Mouse (Mus musculus) liver, postnatal 0 days (tissue): ENCODE results near the gene Zdhhc18. TPM values are rescaled to one million over a fixed set of nuclear protein-coding genes. Genes with fewer than 3 reads are reported as not detected.
A peak's percentile ranks its signal among the peaks of the same experiment; 100 is the strongest.

Source experiments
- ATAC-seq: fragments of 200-750 bp; cut with Nextera tagmentation; 2 replicates; pipeline ENCODE4 v1.8.0; 2017; ENCODE audit warnings: mild to moderate bottlenecking, moderate library complexity
- DNase-seq: peaks from one replicate; pipeline ENCODE4 v3.0.0-alpha.2; 2016
- H3K27ac ChIP-seq: fragments of 300-500 bp; sonication (generic); 2 replicates; pipeline ENCODE4 v1.5.1; 2014; ENCODE audit warnings: antibody characterized with exemption, moderate library complexity, mild to moderate bottlenecking, low read depth
- H3K27me3 ChIP-seq: fragments of 300-500 bp; sonication (generic); 2 replicates; pipeline ENCODE4 v1.6.1; 2014; ENCODE audit warnings: low read length, control low read depth, mixed read lengths; ENCODE audit not compliant: insufficient read depth
- H3K36me3 ChIP-seq: fragments of 300-500 bp; sonication (generic); replicated peaks from 2 replicates; pipeline ENCODE4 v1.6.1; 2014; ENCODE audit warnings: mild to moderate bottlenecking, control low read depth, low read length, moderate library complexity, mixed read lengths; ENCODE audit not compliant: insufficient read depth
- H3K4me1 ChIP-seq: fragments of 300-500 bp; sonication (generic); 2 replicates; pipeline ENCODE4 v1.6.1; 2014; ENCODE audit warnings: antibody characterized with exemption, mild to moderate bottlenecking, control low read depth; ENCODE audit not compliant: insufficient read depth
- H3K4me2 ChIP-seq: fragments of 300-500 bp; sonication (generic); 2 replicates; pipeline ENCODE4 v1.6.1; 2014; ENCODE audit warnings: low read depth, mild to moderate bottlenecking, low read length, moderate library complexity, mixed read lengths
- H3K4me3 ChIP-seq: fragments of 300-500 bp; sonication (generic); 2 replicates; pipeline ENCODE4 v1.5.1; 2014; ENCODE audit warnings: low read depth, low read length
- H3K9ac ChIP-seq: fragments of 300-500 bp; sonication (generic); replicated peaks from 2 replicates; pipeline ENCODE4 v1.6.1; 2014; ENCODE audit warnings: mild to moderate bottlenecking, moderate library complexity
- H3K9me3 ChIP-seq: fragments of 300-500 bp; sonication (generic); 2 replicates; pipeline ENCODE4 v1.6.1; 2016; ENCODE audit warnings: mild to moderate bottlenecking, control low read depth, low read length, mixed read lengths
- CTCF ChIP-seq: sonication (generic); IDR thresholded peaks from 2 replicates; pipeline ENCODE4 v1.5.1; 2016; ENCODE audit warnings: antibody characterized with exemption, low read depth
- EP300 ChIP-seq: IDR thresholded peaks from 2 replicates; pipeline ENCODE4 v1.6.1; 2016; ENCODE audit warnings: antibody characterized with exemption, low read depth, mild to moderate bottlenecking
- WGBS: fragments of 180-500 bp; shearing (Covaris S2); extraction: QIAGEN DNeasy Blood & Tissue Kit; methylation state at CpG from one replicate; pipeline ENCODE4 v1.1.7; 2014; ENCODE audit not compliant: insufficient replicate concordance; 5-methylcytosine and 5-hydroxymethylcytosine counted together
- polyA plus RNA-seq: library from polyadenylated mRNA; unstranded; fragments of >200 nt; fragmentation: Nextera tagmentation; extraction: Ambion mirVana; gene quantifications from 2 replicates; pipeline ENCODE4 v1.2.1, GENCODE M21; 2015

Gene Zdhhc18
- polyA plus RNA-seq, 1 experiment from 2014 or later: 2.6 TPM

DNA sequence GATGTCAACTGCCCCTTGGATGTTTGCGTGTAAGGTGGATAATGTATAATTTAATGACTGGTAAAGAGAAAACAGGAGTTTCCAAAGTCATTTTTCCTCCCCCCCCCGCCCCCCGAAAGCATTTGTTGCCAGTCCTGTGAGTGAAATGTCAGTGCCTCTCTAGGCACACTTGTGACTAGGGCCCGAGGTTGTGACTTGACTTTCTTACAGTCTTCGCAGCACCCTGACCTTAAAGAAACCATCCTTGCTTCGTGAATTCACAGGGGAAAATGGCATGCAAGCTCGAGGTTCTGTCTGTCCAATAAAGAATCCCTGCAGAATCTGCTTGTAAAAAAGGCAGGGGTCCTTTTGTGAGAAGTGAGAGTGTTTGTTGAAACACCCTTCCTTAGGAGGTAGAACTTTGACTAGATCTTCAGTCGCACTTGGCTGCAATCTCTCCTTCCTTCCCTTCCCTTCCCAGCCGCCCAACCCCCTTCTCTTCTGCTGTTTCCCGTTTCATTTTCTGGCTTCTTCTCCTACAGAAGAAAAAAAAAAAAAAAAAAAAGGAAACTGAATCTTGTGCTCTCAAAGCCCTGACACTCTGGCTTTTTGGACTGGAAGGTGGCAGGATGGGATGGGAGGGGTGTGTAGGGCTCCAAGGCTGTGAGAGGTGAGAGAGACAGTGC, 23.8 kb upstream of the Zdhhc18 start:
- H3K4me1 ChIP-seq: peaks cover 51% of the 10 kb centered on the region
- WGBS: 12% methylated on average over 10 of the region's 10 CpGs

DNA sequence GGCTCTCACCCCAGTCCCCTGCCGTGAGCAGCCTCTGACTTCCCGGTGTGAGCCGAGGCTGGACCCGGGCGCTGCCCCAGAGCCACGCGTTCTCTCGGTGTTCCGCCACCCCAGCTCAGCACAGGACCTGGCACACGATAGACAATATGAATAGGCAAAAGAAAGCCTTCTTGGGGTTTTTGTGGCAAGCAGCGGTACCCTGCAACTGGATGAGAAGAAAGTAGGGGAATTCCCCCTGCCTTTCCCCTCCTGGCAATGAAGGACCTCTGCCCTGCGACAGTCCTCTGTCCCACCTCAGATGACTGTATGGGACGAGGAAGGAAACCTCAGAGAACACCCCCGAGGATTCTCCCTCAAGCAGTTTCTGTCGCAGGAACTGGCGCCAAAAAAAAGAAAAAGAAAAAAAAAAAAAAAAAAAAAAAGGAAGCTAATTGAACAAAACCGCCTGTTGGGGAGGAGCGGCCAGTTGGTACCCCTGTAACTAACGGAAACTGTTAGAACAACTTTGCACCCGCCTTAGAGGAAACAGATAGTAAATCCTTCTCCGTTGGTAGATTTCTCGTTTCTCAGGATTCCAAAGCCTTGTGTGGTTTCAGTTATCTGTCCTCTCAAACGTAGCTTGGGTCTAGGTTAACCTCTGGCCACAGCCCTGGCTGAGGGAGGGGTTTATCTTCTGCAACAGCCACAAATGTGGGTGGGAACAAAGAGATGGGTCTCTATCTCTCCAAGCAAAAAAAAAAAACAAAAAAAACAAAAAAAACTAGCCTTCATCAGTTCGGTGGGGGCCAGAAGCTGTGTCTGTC, 23.1 kb upstream of the Zdhhc18 start:
- Histone ChIP-seq H3K9ac (peak overlapping the region; percentile 92), H3K4me2 (peak overlapping the region; percentile 95), H3K27ac (peak overlapping the region; percentile 100), H3K4me1 (peaks cover 51% of the 10 kb centered on the region), H3K27me3 (no peaks in the 10 kb centered on the region), H3K4me3 (peak overlapping the region; percentile 78), H3K9me3 (no peaks in the 10 kb centered on the region), H3K36me3 (peaks cover 14% of the 10 kb centered on the region)
- WGBS: under 1% methylated on average over 24 of the region's 24 CpGs
- TF ChIP-seq EP300: peak; percentile 85
- no peak for TF ChIP-seq CTCF
- peak; percentile 32 for ATAC-seq
- peak; percentile 52 for DNase-seq

More for the DNA sequence above, 23.8 kb upstream of the Zdhhc18 start:
- Histone ChIP-seq H3K4me3 (peak overlapping the region; percentile 78), H3K27me3 (no peaks in the 10 kb centered on the region), H3K4me2 (peak overlapping the region; percentile 95), H3K9ac (peak overlapping the region; percentile 92), H3K9me3 (no peaks in the 10 kb centered on the region), H3K36me3 (peaks cover 12% of the 10 kb centered on the region; the same call in 1 of the 2 replicates), H3K27ac (peak overlapping the region; percentile 100)
- TF ChIP-seq EP300 (no peak), CTCF (no peak)
- no peak for ATAC-seq
- peak; percentile 49 for DNase-seq

DNA sequence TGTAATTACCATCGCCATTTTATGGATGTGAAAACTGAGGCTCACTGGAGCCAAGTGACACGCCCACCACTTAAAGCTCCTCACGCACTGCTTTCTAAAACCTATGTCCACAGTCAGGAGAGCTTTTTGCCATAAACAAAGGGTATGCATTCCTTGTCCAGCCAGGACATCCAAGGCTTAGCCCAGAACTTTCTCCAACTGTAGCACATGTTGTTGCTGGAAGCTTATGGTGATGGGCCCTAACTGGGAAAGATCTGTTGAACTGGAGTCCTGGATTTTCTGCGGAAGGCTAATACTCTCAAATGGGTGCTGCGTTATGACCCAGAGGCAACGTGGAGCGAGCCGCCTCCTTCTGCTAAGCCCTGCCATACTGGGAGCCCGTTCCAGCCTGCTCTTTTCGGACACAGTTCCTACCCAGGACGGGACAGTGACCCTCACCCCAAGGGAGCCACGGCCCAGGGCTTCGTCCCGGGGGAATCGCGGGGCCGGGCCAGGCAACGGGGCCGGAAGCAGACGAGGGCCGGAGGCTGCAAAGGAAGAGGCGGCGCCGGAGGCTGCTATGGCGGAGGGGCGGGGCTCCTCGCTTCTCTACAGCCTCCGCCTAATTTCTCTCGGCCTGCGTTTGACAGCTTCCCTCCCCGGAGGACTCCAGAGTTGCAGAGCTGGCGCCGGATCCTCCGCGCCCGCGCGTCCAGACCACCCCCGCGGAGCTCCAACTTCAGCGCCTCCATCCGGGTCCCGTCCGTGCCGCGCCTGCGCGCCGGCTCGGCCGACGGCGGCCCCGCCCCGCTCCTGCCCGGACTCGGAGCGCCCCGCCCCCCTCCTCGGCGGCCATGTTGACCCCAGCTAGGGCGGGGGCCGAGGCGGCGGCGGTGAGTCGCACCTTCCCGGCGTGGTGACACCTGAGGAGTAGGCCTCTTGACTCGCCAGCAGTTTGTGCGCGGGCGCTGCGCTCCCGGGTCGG, 22.2 kb upstream of the Zdhhc18 start, which contains the start of gene Pigv:
Gene Pigv (minus strand): TSS at position 767 of the 964 bp plus-strand sequence.
- TF ChIP-seq EP300: no peak
- peak; percentile 13; the same call in 1 of the 2 replicates for TF ChIP-seq CTCF
- WGBS: under 1% methylated on average over 48 of the region's 76 CpGs
- H3K9ac ChIP-seq: peak within 1 kb of the TSS; percentile 92
- ATAC-seq (peak; percentile 86), DNase-seq (peak; percentile 96)
- H3K27ac ChIP-seq: peak within 1 kb of the TSS; percentile 100
- H3K9me3 ChIP-seq: no peaks in the 10 kb centered on the region
- H3K36me3 ChIP-seq: peaks cover 21% of the 10 kb centered on the region
- H3K4me3 ChIP-seq: peak within 1 kb of the TSS; percentile 78
- peak within 1 kb of the TSS; percentile 95 for H3K4me2 ChIP-seq
- peaks cover 51% of the 10 kb centered on the region for H3K4me1 ChIP-seq
- no peaks in the 10 kb centered on the region for H3K27me3 ChIP-seq

DNA sequence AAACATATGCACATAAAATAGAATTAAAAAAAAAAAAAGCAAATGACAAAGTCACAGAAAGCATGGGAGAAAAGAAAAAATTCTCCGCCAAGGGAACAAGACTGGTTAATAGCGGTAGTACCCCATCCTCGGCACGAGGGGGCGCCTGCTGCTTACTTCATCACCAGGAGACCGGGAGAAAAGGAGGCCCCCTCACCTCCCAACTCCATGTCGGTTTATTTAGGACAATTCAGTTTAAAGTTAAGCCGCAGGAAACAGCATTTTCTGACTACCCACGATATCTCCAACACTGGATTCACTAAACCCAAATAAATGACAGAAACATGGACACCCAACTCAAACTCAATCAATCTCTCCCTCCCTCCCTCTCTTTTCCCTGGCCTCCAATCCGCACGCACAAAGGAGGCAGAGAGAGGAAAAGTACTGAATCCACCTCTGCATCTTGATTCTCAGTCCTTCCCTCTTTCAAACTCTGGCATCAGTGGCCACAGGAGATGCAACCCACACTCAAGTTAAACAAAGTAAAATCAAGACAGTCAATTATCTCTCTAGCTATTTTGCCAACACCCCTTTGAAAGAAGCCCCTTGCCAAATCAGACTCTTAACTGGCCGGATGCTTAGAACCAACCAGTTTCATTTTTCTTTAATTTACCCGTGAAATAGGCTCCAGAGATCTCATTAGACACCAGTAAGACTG, 21.4 kb upstream of the Zdhhc18 start:
- WGBS: 3% methylated on average over 13 of the region's 13 CpGs
- Histone ChIP-seq H3K36me3 (peaks cover 21% of the 10 kb centered on the region), H3K4me1 (peaks cover 48% of the 10 kb centered on the region), H3K9me3 (no peaks in the 10 kb centered on the region), H3K4me3 (peak overlapping the region; percentile 78), H3K27me3 (no peaks in the 10 kb centered on the region), H3K9ac (peak overlapping the region; percentile 92), H3K4me2 (peak overlapping the region; percentile 95), H3K27ac (peak overlapping the region; percentile 100)
- no peak for ATAC-seq
- peak; percentile 93 for TF ChIP-seq CTCF
- TF ChIP-seq EP300: no peak
- peak; percentile 88 for DNase-seq

DNA sequence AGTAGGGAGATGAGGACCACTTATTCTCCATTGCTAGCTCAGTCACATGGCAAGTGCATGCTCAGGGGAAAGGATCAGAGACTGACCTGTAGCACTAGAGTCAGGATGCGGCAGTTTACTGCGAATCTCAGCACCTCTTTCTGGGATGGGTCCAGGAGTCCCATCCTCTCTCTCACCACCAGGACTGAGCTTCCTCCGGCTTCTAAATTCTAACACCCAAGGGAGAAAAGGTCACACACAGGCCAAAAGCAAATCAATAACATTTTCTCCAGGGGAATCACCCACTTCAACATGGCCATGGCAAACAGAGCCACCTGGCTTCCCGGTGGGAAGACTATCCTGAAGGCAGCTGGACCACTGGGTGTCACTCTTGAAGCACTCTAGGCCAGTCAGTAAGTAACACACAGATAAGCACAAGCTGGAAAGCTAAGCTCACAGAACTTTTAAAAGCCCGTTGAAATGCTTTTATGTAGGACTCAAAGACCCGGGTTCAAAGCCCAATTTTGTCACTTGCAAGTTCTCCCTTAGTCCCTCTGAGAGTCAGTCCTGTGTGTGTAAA, 19.8 kb upstream of the Zdhhc18 start:
- WGBS: 48% methylated on average over 6 of the region's 6 CpGs
- Histone ChIP-seq H3K9me3 (no peaks in the 10 kb centered on the region), H3K4me3 (no peak overlapping the region), H3K9ac (no peak overlapping the region), H3K36me3 (peaks cover 21% of the 10 kb centered on the region), H3K4me1 (peaks cover 34% of the 10 kb centered on the region), H3K27ac (no peak overlapping the region), H3K4me2 (no peak overlapping the region), H3K27me3 (no peaks in the 10 kb centered on the region)
- ATAC-seq (no peak), DNase-seq (no peak)
- TF ChIP-seq CTCF (peak; percentile 58), EP300 (no peak)
